Mouse (Mus musculus) kidney, adult 2 months (tissue): ENCODE data around the gene Aoah.

ENCODE experiments used
- CTCF ChIP-seq: fragments of 200-500 bp; conservative IDR thresholded peaks from 2 replicates; pipeline ENCODE4 v1.5.1; 2011; ENCODE audit warnings: low read depth, mild to moderate bottlenecking, control low read depth, low read length, moderate library complexity, mixed read lengths; ENCODE audit not compliant: insufficient read depth, insufficient read length
- POLR2A ChIP-seq: fragments of 200-500 bp; IDR thresholded peaks from one replicate; pipeline ENCODE4 v1.6.1; 2011; ENCODE audit warnings: low read depth, low read length, control low read depth

DNA sequence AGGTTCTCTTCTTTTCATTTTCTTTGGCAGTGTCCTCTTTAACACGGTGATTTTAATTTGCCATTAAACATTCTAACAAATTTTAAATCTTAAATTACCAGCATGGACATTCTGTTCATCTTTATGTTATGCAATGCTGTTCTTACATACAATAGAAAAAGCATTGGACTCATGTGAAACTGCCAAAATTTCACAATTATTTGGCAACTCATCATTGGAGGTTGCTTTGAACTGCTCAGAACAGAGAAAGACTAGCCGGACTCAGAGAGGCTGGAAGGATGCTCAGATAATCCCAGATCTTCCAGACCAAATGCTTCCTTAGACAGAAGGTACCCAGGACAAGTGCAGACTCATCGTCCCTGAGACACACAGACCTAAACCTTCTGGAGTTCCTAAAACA lies 126.5 kb downstream of the Aoah start:
- no peak for TF ChIP-seq CTCF
- TF ChIP-seq POLR2A, result no peak
